Mouse (Mus musculus) CH12.LX (cell line): ENCODE data around the gene 4931440F15Rik. TPM values are rescaled to one million over a fixed set of nuclear protein-coding genes. Genes with fewer than 3 reads are reported as not detected.

Experiments used
- DNase-seq: peaks from one replicate; pipeline ENCODE4 v3.0.0-alpha.2; 2013; ENCODE audit errors: extremely low read depth
- H3K27ac ChIP-seq: 2 replicates; pipeline ENCODE4 v1.5.1; 2012; ENCODE audit warnings: low read depth, mild to moderate bottlenecking, control low read depth, moderate library complexity; ENCODE audit not compliant: insufficient read depth
- H3K27me3 ChIP-seq: replicated peaks from 2 replicates; pipeline ENCODE3; 2012; ENCODE audit warnings: inconsistent platforms
- H3K36me3 ChIP-seq, 2 experiments: replicated peaks in 1 of 2; 2 replicates each; pipeline versions ENCODE3 to v1.6.1; 2012; ENCODE audit warnings: inconsistent platforms in 1 of 2, low read length in 1 of 2, mild to moderate bottlenecking in 1 of 2, mixed read lengths in 1 of 2, moderate library complexity in 1 of 2; ENCODE audit not compliant: control insufficient read depth in 1 of 2, insufficient read depth in 1 of 2
- H3K4me1 ChIP-seq, 2 experiments: 2 replicates each; pipeline ENCODE4 v1.6.1; 2012; ENCODE audit warnings: inconsistent platforms in 1 of 2, moderate library complexity in 1 of 2; ENCODE audit not compliant: insufficient read depth in 2 of 2, control insufficient read depth in 1 of 2
- H3K4me2 ChIP-seq: 2 replicates; pipeline ENCODE4 v1.6.1; 2012; ENCODE audit warnings: low read depth, mild to moderate bottlenecking, control low read depth; ENCODE audit not compliant: poor library complexity, insufficient read depth, severe bottlenecking
- H3K4me3 ChIP-seq, 3 experiments: fragments of 150-350 bp in 1 of 3; sonication (generic) in 1 of 3; replicated peaks in 1 of 3; 2 replicates each; pipeline versions ENCODE3 to v1.5.1; 2011 to 2012; ENCODE audit warnings: low read depth in 2 of 3, low read length in 2 of 3, mild to moderate bottlenecking in 2 of 3, moderate library complexity in 2 of 3, control low read depth in 1 of 3, improper control_type of control experiment in 1 of 3, inconsistent platforms in 1 of 3, mixed read lengths in 1 of 3; ENCODE audit not compliant: poor library complexity in 1 of 3
- H3K79me2 ChIP-seq: replicated peaks from 2 replicates; pipeline ENCODE4 v1.6.1; 2012; ENCODE audit warnings: mild to moderate bottlenecking, moderate library complexity; ENCODE audit not compliant: control insufficient read depth, poor library complexity, insufficient read depth, severe bottlenecking; ENCODE audit errors: extremely low read depth
- H3K9ac ChIP-seq: 2 replicates; pipeline ENCODE4 v1.6.1; 2012; ENCODE audit warnings: low read depth, mild to moderate bottlenecking, control low read depth, moderate library complexity; ENCODE audit not compliant: insufficient read depth
- H3K9me3 ChIP-seq: replicated peaks from 2 replicates; pipeline ENCODE3; 2012; ENCODE audit warnings: low read length, inconsistent platforms, mixed read lengths
- BHLHE40 ChIP-seq: IDR thresholded peaks from 2 replicates; pipeline ENCODE4 v1.6.1; 2011; ENCODE audit warnings: mild to moderate bottlenecking, low read depth, low read length, improper control_type of control experiment
- CHD1 ChIP-seq: IDR thresholded peaks from 2 replicates; pipeline ENCODE4 v1.6.1; 2012; ENCODE audit warnings: low read depth, low read length, improper control_type of control experiment, inconsistent platforms
- CHD2 ChIP-seq: IDR thresholded peaks from 2 replicates; pipeline ENCODE4 v1.6.1; 2011; ENCODE audit warnings: low read length, improper control_type of control experiment
- CTCF ChIP-seq, 2 experiments: IDR thresholded peaks in 1 of 2; conservative IDR thresholded peaks in 1 of 2; 2 replicates each; pipeline ENCODE4 v1.5.1; 2011 to 2012; ENCODE audit warnings: low read depth in 2 of 2, low read length in 2 of 2, improper control_type of control experiment in 1 of 2, inconsistent platforms in 1 of 2, mild to moderate bottlenecking in 1 of 2, moderate library complexity in 1 of 2
- EP300 ChIP-seq: IDR thresholded peaks from 2 replicates; pipeline ENCODE4 v1.6.1; 2011; ENCODE audit warnings: low read length, improper control_type of control experiment
- ETS1 ChIP-seq: conservative IDR thresholded peaks from 2 replicates; pipeline ENCODE4 v1.6.1; 2012; ENCODE audit warnings: low read depth, mild to moderate bottlenecking, inconsistent platforms, low read length, improper control_type of control experiment, moderate library complexity
- HCFC1 ChIP-seq: IDR thresholded peaks from 2 replicates; pipeline ENCODE4 v1.6.1; 2012; ENCODE audit warnings: low read depth, mild to moderate bottlenecking, inconsistent platforms, low read length, improper control_type of control experiment
- IRF4 ChIP-seq: IDR thresholded peaks from 2 replicates; pipeline ENCODE4 v1.6.1; 2014; ENCODE audit warnings: low read depth, mild to moderate bottlenecking, inconsistent platforms, low read length, improper control_type of control experiment
- JUN ChIP-seq: IDR thresholded peaks from 2 replicates; pipeline ENCODE4 v1.6.1; 2011; ENCODE audit warnings: low read depth, mild to moderate bottlenecking, low read length, improper control_type of control experiment, moderate library complexity; ENCODE audit not compliant: insufficient read depth
- JUND ChIP-seq: conservative IDR thresholded peaks from 2 replicates; pipeline ENCODE4 v1.6.1; 2011; ENCODE audit warnings: low read depth, low read length, improper control_type of control experiment
- KAT2A ChIP-seq: IDR thresholded peaks from 2 replicates; pipeline ENCODE4 v1.6.1; 2012; ENCODE audit warnings: low read length, improper control_type of control experiment, inconsistent platforms; ENCODE audit not compliant: insufficient replicate concordance
- MAFK ChIP-seq: IDR thresholded peaks from 2 replicates; pipeline ENCODE4 v1.6.1; 2011; ENCODE audit warnings: low read length, improper control_type of control experiment; ENCODE audit not compliant: insufficient replicate concordance
- MAX ChIP-seq: IDR thresholded peaks from 2 replicates; pipeline ENCODE4 v1.6.1; 2011; ENCODE audit warnings: low read length, improper control_type of control experiment
- MAZ ChIP-seq: IDR thresholded peaks from 2 replicates; pipeline ENCODE4 v1.6.1; 2012; ENCODE audit warnings: low read depth, mild to moderate bottlenecking, inconsistent platforms, low read length, improper control_type of control experiment, moderate library complexity
- MEF2A ChIP-seq: IDR thresholded peaks from 2 replicates; pipeline ENCODE4 v1.6.1; 2014; ENCODE audit warnings: low read depth, mild to moderate bottlenecking, inconsistent platforms, low read length, improper control_type of control experiment, borderline replicate concordance
- MXI1 ChIP-seq: IDR thresholded peaks from 2 replicates; pipeline ENCODE4 v1.6.1; 2011; ENCODE audit warnings: mild to moderate bottlenecking, low read depth, low read length, improper control_type of control experiment
- MYC ChIP-seq: IDR thresholded peaks from 2 replicates; pipeline ENCODE4 v1.6.1; 2011; ENCODE audit warnings: low read depth, mild to moderate bottlenecking, improper control_type of control experiment, low read length
- NELFE ChIP-seq: IDR thresholded peaks from 2 replicates; pipeline ENCODE4 v1.6.1; 2011; ENCODE audit warnings: low read depth, low read length, improper control_type of control experiment
- PAX5 ChIP-seq: IDR thresholded peaks from 2 replicates; pipeline ENCODE4 v1.6.1; 2012; ENCODE audit warnings: low read length, inconsistent platforms, mixed read lengths
- POLR2A ChIP-seq: IDR thresholded peaks from 2 replicates; pipeline ENCODE4 v1.6.1; 2011; ENCODE audit warnings: low read depth, mild to moderate bottlenecking, improper control_type of control experiment, low read length
- POLR2AphosphoS2 ChIP-seq: IDR thresholded peaks from 2 replicates; pipeline ENCODE4 v1.6.1; 2011; ENCODE audit warnings: low read depth, low read length, improper control_type of control experiment
- RCOR1 ChIP-seq: conservative IDR thresholded peaks from 2 replicates; pipeline ENCODE4 v1.6.1; 2012; ENCODE audit warnings: low read depth, mild to moderate bottlenecking, inconsistent platforms, low read length, improper control_type of control experiment
- SMC3 ChIP-seq: IDR thresholded peaks from 2 replicates; pipeline ENCODE4 v1.6.1; 2011; ENCODE audit warnings: low read depth, low read length, improper control_type of control experiment
- TBP ChIP-seq: conservative IDR thresholded peaks from 2 replicates; pipeline ENCODE4 v1.6.1; 2011; ENCODE audit warnings: low read depth, low read length, improper control_type of control experiment
- UBTF ChIP-seq: IDR thresholded peaks from 2 replicates; pipeline ENCODE4 v1.6.1; 2012; ENCODE audit warnings: low read depth, mild to moderate bottlenecking, inconsistent platforms, low read length, improper control_type of control experiment, moderate library complexity
- USF1 ChIP-seq: IDR thresholded peaks from 2 replicates; pipeline ENCODE4 v1.6.1; 2014; ENCODE audit warnings: low read depth, mild to moderate bottlenecking, inconsistent platforms, low read length, improper control_type of control experiment
- USF2 ChIP-seq: conservative IDR thresholded peaks from 2 replicates; pipeline ENCODE4 v1.6.1; 2011; ENCODE audit warnings: low read depth, low read length, improper control_type of control experiment
- dilution Hi-C: fragments of 300-500 bp; cut with MboI; formaldehyde crosslinking; loops from 2 replicates; pipeline ENCODE4 v1.14.3; 2020; ENCODE audit warnings: low sequenced_read_pairs; ENCODE audit not compliant: extremely low pct_unique_long_range_greater_than_20kb, extremely low pct_ligation_motif_present
- in situ Hi-C: fragments of 300-500 bp; cut with MboI; formaldehyde crosslinking; loops from 3 replicates; pipeline ENCODE4 v1.14.3; 2019; ENCODE audit warnings: low sequenced_read_pairs, low pct_ligation_motif_present, low pct_unique_long_range_greater_than_20kb, mixed read lengths
- polyA plus RNA-seq: library from polyadenylated mRNA; unstranded; fragments of >175 nt; gene quantifications from 2 replicates; pipeline ENCODE4 v1.2.1, GENCODE M21; 2012; ENCODE audit warnings: low read depth; ENCODE audit not compliant: insufficient read length
- total RNA-seq, 2 experiments: library from RNA; depleted of rRNA; stranded (reverse); fragments of 300-350 nt in 1 of 2; fragments of >200 nt in 1 of 2; gene quantifications; 2 replicates each; pipeline ENCODE4 v1.2.3; 2012 to 2014

4931440F15Rik gene
- total and polyA plus RNA-seq, 3 experiments = not detected

- Histone ChIP-seq H3K27me3 (no peaks in the 10 kb centered on the region), H3K36me3 (peaks cover 0 to 10% of the 10 kb centered on the region in 2 experiments), H3K4me2 (peak overlapping the region; percentile 52), H3K79me2 (no peaks in the 10 kb centered on the region), H3K4me1 (peaks cover 29 to 79% of the 10 kb centered on the region in 2 experiments), H3K9me3 (no peaks in the 10 kb centered on the region), H3K9ac (peak overlapping the region; percentile 18; the same call in 1 of the 2 replicates), H3K27ac (no peak overlapping the region), H3K4me3 (no peak overlapping the region)
- TF ChIP-seq POLR2AphosphoS2 (no peak), MAZ (0 out of 2 replicates have a peak, but pooled peaks have one; percentile 1), JUND (no peak), TBP (0 out of 2 replicates have a peak, but pooled peaks have one; percentile 18), JUN (no peak), USF1 (peak; percentile 73), EP300 (peak; percentile 75), IRF4 (peak; percentile 83), CTCF (conservative IDR thresholded peaks at IDR 0.05 in 1 of 2, IDR thresholded peaks at IDR 0.05 in 1 of 2; ENCODE audit: low read depth in 2 of 2, low read length in 2 of 2) (no peak), MEF2A (peak; percentile 63; the same call in 1 of the 2 replicates), BHLHE40 (peak; percentile 93), ETS1 (peak; percentile 73; the same call in 1 of the 2 replicates), HCFC1 (no peak), CHD2 (peak; percentile 61), MXI1 (no peak), USF2 (peak; percentile 43; the same call in 1 of the 2 replicates), MYC (0 out of 2 replicates have a peak, but pooled peaks have one; percentile 39)
- dilution Hi-C loops = no loop called here
- in situ Hi-C loops = no loop called here
- peak; percentile 91 for DNase-seq
These were observed 38.8 kb downstream of the 4931440F15Rik start for GRCm38 (mm10) chr11:29786583-29787219.

GRCm38 (mm10) chr11:29779409-29780026 is 46.0 kb downstream of the 4931440F15Rik start:
- dilution Hi-C loops = no loop called here
- Histone ChIP-seq H3K79me2 (no peaks in the 10 kb centered on the region), H3K27ac (peak overlapping the region; percentile 32; the same call in 1 of the 2 replicates), H3K4me1 (peaks cover 19 to 65% of the 10 kb centered on the region in 2 experiments), H3K36me3 (peaks cover 0 to 11% of the 10 kb centered on the region in 2 experiments), H3K4me3 (no peak overlapping the region), H3K27me3 (no peaks in the 10 kb centered on the region), H3K9ac (no peak overlapping the region), H3K9me3 (peaks cover 3% of the 10 kb centered on the region), H3K4me2 (peak overlapping the region; percentile 69)
- in situ Hi-C loops = no loop called here
- peak; percentile 96 for DNase-seq
- TF ChIP-seq NELFE = no peak; the same call in 1 of the 2 replicates
- TF ChIP-seq CHD2 = peak; percentile 91
- peak; percentile 21 for TF ChIP-seq SMC3
- peak; percentile 80; the same call in 1 of the 2 replicates for TF ChIP-seq CHD1
- TF ChIP-seq IRF4 = peak; percentile 91
- peak; percentile 84 for TF ChIP-seq JUND
- TF ChIP-seq MAX = no peak; the same call in 1 of the 2 replicates
- peak; percentile 41; the same call in 1 of the 2 replicates for TF ChIP-seq HCFC1
- peak; percentile 95 for TF ChIP-seq EP300
- TF ChIP-seq PAX5 = no peak
- TF ChIP-seq USF2 = no peak
- TF ChIP-seq RCOR1 = peak; percentile 97
- TF ChIP-seq POLR2A = peak; percentile 25; the same call in 1 of the 2 replicates
- peak; percentile 59; the same call in 1 of the 2 replicates for TF ChIP-seq JUN
- TF ChIP-seq TBP = peak; percentile 75; the same call in 1 of the 2 replicates
- no peak for TF ChIP-seq KAT2A
- TF ChIP-seq MXI1 = peak; percentile 76
- peak; percentile 92 for TF ChIP-seq ETS1
- peak; percentile 58; the same call in 1 of the 2 replicates for TF ChIP-seq MYC
- no peak for TF ChIP-seq CTCF (conservative IDR thresholded peaks at IDR 0.05 in 1 of 2, IDR thresholded peaks at IDR 0.05 in 1 of 2; ENCODE audit: low read depth in 2 of 2, low read length in 2 of 2)
- no peak for TF ChIP-seq USF1
- peak; percentile 94 for TF ChIP-seq MEF2A
- no peak for TF ChIP-seq UBTF
- TF ChIP-seq BHLHE40 = peak; percentile 94
- TF ChIP-seq MAFK = peak; percentile 89
